Mouse (Mus musculus) thymus, postnatal 10 days (tissue): ENCODE measurements around the gene Reps1.
A peak's percentile ranks its signal among the peaks of the same experiment; 100 is the strongest.

ENCODE experiments used
- DNase-seq, 2 experiments: peaks; one replicate each; pipeline ENCODE4 v3.0.0; 2021; ENCODE audit warnings: low spot score in 2 of 2

The Reps1 gene

DNA sequence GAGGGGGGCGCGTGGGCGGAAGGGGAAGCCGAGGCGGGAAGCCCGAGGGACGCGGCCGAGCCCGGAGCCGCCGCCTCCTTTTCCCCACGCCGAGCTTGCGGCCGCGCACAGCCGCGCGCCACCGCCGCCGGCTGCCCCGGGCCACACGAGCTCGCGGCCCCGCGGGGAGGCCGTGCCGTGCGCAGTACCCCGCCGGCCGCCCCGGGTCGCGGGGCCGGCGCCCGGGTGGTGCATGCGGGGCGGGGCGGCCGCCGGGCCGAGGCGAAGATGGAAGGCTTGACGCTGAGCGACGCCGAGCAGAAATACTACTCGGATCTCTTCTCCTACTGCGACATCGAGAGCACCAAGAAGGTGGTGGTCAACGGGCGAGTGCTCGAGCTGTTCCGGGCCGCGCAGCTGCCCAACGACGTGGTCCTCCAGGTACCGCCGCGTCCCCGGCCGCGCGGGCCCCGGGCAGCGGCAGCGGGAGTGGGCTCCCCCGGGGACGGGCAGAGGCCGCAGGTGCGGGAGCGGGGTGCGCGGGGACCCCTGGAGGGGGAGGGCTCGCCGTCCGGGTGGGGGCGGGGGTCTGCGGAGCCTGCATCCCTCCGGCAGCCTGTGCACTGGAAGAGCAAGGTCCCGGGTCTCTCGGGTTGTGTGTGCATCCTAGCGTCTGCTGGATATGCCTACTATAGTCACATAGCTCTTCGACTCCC is at the start of gene Reps1:
Gene Reps1 (plus strand): TSS at position 166 of the 695 bp plus-strand sequence.
- DNase-seq: peak; percentile 30 to 43

DNA sequence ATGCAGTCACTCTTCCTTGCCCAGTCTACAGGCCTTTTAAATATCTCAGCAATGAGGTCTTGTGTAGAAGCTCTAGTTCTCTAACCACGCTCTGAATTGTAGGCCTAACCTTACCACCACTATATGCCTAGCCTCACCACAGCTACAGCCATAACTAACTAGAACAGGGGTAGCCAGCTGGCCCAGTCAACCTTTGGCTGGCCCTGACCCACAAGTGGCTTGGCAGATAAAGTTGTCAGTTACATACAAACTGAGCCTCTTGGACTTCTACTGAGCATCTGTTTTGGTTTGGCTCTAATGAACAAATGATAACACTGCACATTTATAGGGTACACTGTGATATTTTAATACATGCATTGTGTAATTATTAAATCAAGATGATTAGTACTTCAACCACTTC is 48.9 kb upstream of the Reps1 start:
- DNase-seq: no peak

DNA sequence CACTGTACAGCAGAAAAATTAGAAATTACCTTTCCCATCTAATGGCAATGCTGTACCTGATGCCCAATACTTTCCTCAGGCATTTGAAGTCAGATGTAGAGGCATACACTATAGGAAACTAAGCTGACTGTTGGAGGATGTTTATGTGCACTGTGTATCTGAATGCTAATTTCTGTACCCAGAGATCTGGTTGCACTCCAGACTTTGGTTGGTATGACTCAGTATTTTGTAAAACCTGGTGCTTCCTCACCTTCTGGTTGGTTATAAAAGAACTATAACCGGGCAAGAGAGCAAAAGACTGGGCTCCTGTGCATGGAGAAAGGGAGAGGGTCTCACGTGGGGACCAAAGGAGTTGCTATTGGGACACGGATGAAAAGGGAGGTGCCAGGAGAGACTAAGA is 48.4 kb upstream of the Reps1 start:
- DNase-seq: no peak

DNA sequence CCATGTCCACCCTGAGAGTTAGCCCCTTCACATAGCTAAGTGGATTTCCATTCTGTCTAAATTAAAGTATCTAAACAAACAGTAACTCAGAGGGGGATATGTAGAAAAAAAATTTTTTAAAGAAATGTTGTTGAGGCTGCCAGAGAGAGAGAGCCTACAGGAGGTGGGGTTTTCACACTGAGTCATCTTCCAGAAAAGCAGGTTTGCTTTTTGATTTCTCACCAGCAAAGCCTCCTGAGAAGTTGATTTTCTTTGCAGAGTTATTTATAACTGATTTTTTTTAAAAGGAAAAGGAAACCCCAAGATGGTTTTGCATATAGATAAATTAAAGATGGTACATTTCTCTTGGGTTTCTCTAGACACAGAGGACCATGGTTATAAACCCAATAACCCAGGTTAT is 47.5 kb upstream of the Reps1 start:
- DNase-seq: no peak

DNA sequence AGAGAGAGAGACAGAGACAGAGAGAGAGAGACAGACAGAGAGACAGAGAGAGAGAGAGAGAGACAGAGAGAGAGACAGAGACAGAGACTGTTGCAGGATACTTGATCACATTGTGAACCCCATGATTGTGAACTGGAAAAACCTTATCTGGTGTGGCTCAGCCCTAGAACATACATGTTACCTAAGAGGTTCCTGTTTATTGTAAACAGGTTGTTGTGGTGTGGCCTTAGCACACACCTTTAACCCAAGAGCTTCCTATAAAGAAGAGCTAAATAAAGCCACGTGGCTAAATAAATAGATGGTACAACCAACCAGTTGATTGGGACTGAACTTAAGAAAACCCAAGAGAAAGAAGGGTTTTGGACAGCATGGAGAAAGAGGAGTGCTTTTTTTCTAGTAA is 45.9 kb upstream of the Reps1 start:
- no peak for DNase-seq

DNA sequence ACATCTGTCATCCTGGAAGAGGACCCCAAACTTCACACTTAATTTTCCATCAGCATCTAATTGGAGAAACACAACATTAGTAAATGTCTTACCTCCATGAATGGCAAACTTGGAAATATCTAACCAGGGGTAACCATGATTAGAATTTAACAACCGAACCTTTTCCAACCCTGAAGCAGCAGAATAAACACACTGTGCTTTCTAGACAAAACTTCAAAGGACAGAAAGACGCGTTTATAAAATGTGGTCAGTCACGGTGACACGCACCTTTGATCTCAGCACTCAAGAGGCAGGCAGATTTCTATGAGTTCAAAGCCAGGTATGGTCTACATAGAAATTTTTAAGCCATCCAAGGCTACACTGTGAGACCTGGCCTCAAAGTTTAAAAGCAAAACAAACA is 43.9 kb upstream of the Reps1 start:
- DNase-seq: no peak

DNA sequence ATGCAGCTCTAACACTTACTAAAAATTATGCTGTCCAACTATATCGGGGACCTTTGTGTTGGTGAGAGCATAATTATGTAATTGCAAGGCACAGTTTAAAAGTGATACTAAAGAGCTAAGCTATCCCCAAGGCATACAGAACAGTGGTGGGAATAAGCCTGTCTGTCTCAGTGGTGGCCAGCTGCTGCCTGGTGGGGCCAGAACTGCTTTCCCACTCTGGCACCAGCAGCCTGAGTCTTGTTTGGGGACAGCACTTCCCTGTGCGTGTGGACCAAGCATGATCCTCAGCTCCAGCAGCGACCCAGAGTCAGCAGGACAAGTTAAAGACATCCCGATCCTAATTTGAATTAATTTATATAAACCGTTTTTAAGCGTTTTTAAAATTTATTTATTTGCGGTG is 35.2 kb upstream of the Reps1 start:
- no peak for DNase-seq

DNA sequence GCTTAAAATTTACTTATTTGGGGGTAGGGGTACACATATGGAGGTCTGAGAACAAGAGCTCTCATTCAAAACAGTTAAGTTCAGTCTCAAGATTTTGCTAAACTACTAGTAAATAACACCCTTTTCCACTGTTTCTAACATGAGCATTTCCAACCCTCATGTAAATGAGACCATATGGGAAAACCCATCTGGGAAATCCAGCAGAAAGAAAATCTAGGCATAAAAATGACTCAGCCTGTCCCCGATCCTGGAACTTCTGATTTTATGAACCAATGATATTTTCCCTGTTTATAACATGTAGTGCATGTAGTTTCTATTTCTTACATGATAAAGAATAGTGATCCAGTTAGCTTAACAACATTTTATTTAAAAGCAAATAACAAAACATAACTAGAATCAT is 34.8 kb upstream of the Reps1 start:
- no peak for DNase-seq

DNA sequence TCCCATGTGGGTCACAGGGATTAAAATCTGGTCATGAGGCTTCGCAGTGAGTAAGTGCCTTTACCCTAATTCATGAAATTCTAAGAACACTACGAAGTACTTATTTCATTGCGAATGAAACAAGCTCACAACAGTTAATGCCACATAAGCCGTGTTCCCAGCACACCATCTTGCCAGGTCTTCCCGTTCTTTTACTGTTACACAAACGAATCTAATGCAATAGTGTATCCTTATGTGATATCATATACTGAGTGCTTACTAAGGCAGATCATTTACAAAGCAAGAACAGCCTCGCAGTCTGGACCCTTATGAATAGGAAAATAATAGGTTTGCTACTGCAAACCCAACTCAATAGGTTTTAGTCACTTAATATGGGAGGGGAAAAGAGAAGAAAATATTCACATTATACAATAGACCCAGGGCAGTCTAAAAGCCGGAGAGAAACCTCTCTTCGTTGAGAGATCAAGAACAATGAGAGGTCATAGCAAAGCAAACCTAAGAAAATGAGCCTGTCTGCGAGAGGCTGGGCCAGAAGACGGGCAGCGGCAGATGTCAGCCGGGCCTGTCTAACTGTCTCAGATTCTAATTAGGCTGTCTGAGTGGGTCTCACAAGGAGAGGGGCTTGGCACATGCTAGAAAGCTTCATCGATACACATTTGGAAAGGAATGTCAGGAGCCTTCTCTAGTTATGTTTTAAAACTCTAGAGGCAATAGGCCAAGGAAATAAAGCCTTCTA is 33.9 kb upstream of the Reps1 start:
- DNase-seq: no peak

DNA sequence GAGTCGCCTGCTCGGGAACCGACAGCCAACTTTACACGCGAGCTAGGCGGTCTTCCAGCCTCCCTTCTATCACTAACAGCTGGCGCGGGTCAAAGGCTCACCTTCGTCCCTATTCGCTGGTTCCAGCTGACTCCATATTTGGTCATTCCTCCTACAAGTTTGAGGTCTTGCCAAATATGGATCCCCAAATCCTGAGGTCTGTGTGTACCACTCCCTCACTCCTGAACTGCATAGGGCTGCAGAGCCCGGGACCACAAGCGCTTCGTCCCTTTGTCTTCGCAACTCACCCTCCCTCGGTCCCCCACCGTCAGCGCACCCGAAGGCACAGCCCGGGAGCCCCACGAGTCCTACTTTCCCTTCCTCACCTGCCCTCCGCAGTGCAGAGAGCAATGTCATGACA is 33.3 kb upstream of the Reps1 start:
- DNase-seq: peak; percentile 48 to 58

DNA sequence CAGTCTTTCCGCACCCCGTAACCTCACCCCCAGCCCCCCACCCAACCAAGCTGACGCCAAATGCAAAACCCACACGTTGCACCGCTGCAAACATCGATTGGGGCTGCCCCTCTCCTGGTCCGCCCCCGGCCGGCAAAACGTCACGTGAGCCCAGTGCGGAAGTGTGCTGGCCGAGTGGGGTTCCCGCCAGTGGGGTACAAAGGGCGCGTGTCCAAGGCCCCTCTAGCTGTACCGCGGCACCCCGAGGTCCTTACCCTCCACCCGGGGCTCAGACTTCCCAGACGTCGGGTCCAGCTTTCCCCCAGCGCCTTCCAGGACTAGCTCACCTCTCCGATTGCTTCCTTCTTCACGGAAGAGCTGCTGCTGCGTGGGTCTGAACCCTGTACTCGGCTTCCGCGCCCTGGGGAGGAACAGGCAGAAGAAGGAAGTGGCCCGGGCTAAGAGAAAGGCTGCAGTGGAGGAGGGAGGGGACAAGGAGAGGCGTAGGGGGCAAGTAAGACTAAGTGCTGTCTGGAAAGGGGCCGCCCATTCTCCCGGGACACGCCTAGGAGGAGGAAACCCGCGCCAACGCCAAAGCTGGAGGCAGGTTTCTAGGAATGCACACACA is 32.8 kb upstream of the Reps1 start, which contains the start of gene Abracl:
Gene Abracl (minus strand): TSS at position 548 of the 607 bp plus-strand sequence.
- peak; percentile 76 to 78 for DNase-seq

DNA sequence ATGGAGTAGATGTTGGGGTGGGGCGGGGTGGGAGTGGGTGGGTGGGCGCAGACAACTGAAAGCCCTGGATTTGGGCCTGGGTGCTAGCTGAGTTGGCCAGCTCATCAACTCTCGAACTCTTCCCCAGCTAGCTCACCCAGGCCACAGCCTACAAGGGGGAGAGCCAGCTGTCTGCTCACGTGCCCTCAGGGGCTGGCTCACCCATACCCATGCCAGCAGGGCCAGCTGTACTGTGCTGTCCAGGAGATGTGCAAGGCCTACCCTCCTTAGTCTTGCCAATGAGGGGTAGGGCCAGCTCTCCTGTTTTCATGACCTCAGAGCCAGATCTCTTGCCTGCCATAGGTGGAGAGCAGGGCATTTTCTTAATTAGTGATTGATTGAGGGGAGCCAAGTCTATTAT is 21.3 kb upstream of the Reps1 start:
- no peak for DNase-seq

DNA sequence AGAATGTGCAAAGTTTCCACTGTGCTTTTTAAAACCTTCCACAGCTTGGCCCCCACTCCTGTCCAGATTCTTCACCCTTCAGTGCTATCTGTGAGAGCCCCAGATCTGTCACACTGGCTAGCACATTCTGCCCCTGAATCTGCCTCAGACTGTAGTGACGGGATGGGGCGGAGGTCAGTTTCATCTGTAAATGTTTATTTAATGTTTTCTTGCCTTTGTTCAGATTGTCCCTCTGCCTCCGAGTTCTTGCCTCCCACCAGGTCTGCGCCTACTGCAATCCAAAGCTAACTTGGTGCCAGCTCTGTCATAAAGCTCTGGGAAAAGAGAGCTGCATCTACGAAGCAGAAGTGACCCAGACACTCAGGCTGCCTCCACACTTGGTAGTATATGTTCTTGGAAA is 18.8 kb upstream of the Reps1 start:
- no peak for DNase-seq

DNA sequence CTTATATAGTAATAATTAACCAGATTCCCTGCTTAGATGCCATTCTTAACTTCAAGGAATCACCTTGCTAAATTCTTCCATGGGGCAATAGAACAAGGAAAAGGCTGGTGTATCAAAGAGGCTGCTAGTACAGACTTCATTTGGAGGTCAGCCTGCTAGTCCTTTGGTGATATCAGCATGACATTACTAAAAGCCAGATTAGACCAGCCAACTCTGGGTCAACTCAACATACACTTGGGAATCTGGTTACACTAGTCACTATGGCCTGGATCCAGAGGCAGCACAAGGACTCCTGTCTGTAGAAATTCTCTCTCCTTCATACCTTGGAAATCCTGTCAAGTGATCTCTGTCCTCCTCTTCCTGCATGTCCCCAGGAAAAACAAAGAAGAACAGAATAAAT is 9.3 kb upstream of the Reps1 start:
- DNase-seq: no peak

DNA sequence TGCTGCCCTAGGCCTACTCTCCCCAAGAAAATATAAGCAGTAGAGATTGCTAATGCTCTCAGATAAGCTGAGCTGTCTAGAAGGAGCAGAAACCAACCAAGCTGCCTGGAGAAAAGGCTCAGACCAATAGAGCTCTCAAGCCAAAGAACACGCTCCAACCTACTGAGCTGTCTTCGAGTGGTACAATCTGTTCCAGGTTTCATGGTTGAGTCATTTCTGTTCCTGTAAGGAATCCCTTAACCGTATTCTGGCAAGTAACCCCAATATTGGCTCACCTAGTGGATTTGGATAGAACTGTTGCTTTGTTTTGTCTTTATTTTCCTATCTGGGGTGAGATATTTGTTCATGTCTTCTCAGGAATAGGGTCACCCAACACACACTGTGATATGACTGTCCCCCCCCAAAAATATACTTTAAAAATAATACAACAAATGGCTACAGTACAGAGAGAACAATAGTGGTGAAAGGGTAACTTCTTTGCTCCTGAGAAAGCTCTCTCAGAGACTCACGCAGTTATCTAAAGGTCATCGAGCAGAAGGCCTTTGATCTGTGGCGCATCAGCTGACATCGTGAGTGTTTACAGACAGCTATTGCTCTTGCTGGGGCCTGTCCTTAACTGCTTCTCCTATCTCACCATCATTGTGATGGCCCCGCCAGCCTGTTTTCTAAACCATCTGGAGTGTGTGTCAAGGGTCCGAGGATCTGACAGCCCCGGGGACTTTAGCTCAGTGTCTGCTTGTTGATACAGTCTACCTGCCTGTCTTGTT is 8.1 kb upstream of the Reps1 start:
- no peak for DNase-seq

DNA sequence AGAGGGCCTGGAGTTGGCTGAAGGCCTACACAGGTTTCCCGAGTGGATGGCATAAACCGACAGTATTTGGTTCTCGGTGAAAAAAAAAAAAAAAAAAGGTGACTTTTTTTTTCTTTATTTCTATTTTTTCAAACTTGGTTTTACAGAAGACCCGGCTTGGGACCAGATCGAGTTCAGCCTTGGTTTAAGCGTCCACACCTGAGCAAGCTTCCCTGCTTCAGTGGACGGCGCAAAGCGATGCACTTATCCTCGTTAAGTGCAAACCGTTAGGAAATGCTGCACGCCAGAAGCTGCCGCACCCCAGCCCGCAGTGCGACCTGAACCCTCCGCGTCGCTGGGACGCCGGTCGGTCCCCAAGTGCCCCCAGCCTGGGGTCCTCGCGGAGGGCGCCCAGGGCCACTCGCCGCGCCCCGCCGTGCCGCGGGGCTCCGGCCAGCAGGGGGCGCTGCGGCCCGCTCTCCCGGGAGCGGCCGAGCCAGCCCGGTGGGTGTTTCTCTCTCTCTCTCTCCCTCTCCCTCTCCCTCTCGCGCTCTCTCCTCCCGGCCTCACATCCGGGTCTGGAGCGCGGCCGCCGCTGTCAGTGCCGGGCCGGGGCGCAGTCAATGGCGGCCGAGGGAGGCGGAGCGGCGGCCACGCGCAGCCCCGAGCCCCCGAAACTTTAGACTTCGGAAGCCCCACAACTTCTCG is 509 bp upstream of the Reps1 start:
- DNase-seq: peak; percentile 76 to 86

DNA sequence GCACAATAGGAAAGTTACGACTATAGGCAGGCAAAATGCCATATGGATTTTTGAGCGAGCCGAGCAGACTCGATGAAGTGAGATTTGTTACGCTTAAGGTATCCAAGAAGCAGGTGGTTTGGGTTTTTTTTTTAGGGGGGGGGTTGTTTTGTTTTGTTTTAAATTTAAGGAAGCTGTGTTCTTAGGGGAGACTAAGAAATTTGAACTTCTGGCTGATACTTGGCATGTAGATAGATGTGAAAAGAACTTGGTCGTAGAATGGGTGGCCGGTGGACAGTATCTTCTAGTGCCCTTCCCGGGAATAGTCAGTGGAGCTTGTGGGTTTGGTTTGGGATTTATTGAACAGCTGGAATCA is 707 bp downstream of the Reps1 start:
- DNase-seq: no peak

DNA sequence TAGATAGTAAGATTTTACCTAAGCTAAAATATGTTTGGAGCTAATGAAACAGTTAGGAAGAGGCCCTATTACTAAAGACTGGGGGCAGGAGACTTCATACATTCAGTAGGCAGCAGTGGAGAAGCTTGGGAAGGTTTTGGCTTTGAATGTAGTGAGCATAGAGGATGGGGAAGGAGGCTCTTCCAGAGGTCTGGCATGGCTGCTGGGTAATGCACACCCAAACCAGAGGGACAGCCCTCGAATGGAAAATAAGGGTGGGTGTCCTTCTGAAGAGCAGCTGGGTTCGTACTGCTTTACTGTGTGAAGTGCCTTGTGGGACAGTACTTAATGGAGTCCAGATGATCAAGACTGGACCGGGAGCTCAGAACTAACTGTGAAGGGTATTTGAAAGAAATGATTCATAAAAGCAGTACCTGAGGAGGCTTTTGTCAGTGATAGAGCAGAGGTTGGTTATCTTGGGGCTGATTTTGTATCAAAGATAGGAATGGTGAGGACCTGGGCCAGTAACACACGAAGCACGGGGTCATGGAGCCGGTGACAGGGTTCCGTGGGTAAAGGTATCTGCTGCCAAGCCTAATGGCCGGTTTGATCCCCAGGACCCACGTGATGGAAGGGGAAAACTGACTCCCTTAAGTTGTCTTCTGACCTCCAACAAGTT is 3.1 kb downstream of the Reps1 start:
- DNase-seq: no peak

DNA sequence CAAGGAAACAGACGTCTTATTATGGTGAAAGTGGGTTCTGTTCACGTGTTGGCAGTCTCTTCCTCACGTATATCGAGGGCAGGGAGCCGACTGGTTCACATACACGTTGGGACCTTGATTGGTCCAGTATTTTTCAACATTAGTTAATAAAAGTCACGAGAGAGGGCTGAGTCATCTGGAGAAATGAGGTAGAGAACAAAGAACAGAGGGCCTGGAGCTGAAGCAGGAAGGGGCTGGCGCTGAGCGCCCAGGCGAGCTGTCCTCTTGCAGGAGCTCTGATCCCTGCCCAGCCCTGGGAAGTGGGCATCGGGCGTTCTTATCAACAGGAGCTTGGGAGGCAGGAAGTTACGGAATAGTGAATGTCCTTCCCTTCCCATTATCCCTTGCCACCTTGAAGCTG is 4.1 kb downstream of the Reps1 start:
- DNase-seq: no peak

DNA sequence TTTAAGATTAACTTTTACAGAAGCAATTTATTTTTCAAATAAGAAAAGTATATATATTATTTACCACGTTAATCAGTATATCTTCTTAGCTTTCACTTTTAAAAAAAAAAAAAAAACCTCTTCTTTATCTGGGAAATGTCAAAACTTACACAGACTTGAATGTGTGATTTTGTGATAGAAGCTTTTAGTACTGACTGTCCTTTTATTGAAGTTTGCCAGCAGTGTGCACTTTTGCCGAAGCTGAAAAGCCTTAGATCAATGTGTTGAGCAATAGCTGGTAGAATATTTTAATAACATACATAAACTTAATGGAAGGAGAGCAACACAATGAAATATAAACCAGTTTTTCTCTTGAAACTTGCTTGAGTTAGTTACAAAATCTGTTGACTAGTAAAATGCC is 5.1 kb downstream of the Reps1 start:
- DNase-seq: no peak

DNA sequence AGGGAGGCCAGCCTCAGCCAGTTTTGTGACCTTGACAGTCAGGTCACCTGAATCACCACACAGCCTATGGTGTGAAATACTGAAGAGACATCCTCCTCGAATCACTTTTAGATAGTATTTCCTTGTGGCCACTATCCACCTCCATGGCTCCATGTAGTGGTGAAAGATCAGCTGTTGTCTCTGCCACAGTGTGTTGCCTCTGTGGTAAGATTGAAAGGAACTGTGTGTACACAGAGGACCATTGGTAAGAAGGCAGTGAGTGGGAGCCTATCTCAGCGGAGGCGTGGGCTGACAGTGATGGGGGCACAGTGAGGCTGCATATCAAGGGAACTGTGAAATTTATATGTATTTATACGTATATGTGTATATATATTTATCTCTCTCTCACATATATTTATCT is 5.9 kb downstream of the Reps1 start:
- DNase-seq: no peak
